Mouse (Mus musculus) adrenal gland, postnatal 10 days (tissue): ENCODE data around the gene Scamp1. TPM values are rescaled to one million over a fixed set of nuclear protein-coding genes. Genes with fewer than 3 reads are reported as not detected.

Experiments
- DNase-seq: peaks from one replicate; pipeline ENCODE4 v3.0.0; 2021; ENCODE audit warnings: mixed read lengths
- total RNA-seq, 2 experiments: library from RNA; stranded (reverse); gene quantifications; 2 replicates each; pipeline ENCODE4 v1.2.3; 2021

The Scamp1 gene
- total RNA-seq, 2 experiments from 2014 or later = 39.2 to 45.3 TPM

DNA sequence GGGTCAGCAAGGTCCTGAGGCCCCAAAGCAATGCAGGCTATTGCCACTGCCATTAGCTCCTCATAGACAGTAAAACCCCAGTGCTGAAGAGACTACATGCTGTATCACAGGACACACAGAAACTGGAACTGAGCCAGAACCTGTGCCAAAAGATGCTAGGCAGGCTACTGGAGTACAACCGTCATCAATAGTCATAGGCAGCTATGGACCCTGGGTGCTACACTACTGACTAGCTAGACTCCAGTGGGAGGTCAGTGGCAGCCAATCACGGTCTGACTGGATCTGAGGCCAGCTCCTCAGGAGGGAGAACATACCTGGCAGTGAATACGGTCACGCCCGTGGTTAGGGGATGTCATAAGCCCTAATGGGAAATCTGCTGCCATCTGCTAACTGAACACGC, 14.4 kb downstream of the Scamp1 start:
- no peak for DNase-seq

DNA sequence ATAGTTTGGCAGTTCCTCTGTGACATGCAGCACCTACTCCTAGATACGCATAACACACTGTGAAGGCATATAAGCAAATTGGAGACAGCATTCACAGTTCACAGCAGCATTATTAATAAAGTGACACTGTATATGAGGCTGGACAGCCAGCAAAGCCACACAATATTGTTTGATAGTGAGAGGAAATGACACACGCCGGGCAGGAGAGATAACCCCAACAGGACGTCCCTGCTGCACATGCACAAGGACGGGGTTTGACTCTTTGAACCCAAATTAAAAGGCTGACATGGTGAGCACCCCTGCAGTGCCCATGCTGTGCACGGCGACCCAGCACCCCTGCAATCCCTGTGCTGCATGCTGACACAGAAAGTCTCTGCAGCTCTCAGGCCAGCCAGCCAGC, 17.5 kb downstream of the Scamp1 start:
- no peak for DNase-seq

DNA sequence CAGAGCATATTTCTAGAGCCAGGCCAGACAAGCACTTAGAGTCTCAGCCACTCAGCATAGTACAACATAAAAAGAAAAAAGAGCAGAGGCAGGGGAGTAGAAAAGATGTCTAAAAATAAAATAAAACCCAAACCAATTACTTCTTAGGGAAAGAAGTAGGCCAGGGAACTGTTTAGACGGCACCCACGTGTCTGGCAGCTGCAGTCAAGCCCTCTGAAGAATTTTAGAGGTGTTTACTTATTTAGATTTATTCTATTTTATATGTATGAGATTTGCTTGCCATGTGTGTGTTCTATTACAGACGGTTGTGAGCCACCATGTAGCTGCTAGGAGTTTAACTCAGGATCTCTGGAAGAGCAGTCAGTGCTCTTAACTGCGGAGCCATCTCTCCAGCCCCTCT, 18.5 kb downstream of the Scamp1 start:
- no peak for DNase-seq

DNA sequence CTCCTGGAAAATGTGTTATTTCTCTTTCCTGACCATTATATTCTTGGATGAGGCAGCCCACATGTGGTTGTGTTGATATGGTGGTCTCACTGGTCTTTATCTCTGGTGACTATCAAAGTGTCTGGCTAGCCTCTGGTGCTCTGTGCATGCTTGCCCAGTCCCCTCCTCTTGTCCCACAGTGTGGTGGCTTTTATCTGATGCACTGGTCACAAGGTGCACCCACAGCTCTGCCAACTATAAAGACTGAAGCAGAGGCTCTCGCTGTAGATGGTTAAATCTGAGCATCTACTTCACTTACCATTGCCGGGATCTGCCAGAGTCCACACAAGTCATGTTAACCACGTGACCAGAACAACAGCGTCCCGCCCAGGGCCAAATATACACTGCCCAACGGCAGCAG, 19.1 kb downstream of the Scamp1 start:
- DNase-seq = no peak

DNA sequence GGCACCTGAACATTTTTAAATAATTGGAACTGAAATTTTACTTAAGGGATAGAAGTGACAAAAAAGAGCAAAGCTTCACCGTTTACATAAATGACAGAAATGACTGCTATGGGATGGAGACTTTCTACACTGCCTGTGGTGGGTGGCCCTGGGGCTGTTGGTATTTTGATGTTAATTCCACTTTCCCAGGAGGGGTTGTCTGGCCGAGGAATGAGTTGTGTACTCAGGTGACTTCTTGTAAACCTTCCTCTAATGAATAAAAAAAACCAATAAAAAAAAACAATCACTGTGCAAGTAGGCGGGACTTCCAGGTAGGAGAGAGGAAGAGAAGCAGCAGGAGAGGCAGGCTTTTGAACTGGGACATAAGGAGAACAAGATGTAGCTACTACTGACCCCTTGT, 20.4 kb downstream of the Scamp1 start:
- DNase-seq = no peak

DNA sequence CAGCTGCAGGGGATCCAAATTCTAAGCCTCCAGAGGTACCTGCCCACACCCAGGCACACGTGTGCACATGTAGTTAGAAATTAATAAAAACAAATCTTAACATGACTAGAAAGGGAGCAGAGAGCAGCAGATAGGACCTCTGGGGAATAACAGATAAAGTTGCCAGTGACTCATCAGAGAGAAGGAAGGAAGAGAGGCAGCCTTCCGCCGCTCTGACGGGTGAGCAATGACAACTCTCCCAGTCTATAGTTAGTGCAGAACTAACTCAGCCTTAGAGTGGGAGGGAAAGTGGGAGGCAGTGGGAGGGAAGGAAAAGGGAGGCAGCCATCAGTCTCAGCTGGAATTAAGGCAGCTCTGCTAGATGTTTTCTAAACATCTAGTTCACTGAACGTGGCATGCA, 21.7 kb downstream of the Scamp1 start:
- peak; percentile 18 for DNase-seq

DNA sequence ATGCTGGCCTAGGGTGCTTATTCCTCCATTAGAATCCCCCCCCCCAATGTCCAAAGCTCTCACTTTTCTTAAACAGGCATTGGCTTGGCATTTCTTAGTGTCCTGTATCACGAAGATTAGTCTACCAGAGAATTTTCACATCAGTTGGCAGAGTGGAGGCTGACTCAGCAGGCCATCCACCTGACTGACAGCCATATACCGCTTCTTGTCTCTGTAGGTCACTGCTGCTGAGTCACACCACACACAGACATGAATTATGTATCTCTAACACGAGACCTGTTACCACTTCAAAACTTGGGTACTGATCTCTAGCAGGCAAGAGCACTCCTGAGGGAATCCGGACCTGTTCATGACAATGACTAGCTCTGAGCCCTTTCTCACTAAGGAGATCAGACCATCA, 23.1 kb downstream of the Scamp1 start:
- DNase-seq = peak; percentile 65

DNA sequence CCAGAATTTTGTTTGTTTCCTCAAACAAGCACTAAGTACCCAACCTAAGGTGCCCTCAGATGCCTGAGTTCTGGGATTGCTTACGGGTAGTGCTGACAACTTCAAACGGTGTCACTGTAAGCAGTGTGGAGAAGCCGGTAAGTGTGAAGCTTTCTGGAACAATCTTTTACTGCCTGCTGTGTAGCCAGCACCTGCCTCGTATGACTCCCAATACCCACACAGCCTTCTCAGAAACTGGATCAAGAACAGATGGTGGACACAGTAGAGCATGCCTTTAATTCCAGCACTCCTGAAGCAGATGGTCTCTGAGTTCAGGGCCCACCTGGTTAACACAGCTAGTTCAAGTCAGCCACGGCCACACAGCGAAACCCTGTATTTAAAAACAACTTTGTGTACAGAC, 24.0 kb downstream of the Scamp1 start:
- no peak for DNase-seq

DNA sequence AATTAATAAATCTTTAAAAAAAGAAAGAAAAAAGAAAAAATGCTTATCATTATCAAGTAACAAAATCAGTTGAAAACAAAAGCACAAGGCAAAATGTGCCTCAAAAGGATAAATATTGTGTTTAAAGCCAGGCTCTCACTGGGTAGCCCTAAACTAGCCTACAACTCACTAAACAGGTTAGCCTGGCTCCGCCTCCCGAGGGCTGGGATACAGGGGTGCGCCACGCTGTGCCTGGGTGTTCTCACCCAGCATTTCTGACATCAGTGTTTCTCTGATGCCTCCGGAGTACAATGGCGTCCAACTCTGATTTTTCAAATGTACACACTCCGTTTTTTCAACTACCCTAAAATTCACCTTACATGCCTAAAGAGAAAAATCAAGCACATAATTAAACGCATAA, 24.7 kb downstream of the Scamp1 start:
- no peak for DNase-seq

DNA sequence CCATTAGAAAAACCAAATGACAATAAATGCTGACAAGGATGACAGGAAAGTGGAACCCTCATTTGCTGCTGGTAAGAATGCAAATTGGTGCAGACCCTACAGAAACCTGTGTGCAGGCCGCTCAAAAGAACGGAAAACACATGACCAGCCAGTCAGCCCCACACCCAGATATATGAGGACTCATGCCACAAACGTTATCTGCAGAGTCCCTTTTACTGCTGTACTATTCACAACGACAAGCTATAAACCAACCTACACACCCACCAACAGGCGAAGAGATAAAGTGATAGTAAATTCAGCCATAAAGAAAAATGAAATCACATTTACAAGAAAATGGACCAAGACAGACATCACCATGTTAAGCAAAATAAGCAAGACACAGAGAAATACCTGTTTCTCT, 26.4 kb downstream of the Scamp1 start:
- no peak for DNase-seq

DNA sequence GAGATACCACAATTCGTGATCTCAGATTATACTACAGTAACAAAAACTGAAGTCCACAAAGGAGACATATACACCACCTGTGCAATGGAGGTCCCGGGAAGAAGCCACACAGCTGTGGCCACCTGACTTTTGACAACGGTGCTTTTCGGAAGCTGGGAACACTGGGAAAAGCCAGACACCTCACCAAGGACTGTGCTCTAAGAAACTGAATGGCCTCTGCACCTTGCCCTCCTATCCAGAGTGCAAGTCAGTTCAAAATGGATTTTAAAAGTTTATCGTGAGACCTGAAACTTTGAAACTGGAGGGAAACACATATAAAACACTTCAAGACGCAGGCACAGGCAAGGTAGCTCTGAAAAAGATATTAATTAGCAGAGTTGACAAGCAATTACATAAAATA, 27.1 kb downstream of the Scamp1 start:
- DNase-seq = no peak

DNA sequence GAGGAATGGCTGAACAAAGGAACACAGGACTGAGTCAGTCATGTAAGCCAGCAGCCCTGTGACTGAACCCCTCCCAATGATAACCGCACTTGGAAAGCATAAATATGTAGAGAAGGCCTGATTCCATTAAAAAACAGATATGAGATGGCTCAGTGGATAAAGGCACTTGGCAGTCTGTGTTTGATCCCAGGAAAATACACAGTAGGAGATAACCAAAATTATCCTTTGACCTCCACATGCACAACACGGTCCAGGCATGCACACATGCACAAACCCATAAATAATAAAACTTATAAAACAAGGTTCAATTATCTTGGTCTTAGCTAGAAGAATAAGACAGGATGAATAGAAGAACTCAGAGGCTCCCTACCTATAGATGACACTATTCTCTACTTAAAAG, 27.9 kb downstream of the Scamp1 start:
- DNase-seq = no peak

DNA sequence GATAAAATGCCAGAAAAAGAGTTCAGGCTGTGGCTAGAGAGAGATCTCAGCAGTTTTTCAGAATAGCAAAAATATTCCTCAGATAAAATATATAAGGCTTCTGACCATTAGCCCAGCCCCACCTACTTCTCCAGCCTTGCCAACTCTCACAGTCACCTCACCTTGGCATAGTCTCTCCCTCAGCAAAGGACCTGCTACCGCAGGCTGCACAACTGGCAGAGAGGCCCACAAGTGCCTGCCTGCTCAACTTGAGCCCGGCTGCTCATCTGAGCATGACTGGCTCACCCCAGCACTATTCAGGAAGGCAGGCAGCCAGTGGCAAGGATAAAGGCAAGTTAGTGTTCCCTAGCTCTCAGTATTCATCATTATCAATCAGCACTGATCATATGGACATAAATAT, 30.5 kb downstream of the Scamp1 start:
- no peak for DNase-seq

DNA sequence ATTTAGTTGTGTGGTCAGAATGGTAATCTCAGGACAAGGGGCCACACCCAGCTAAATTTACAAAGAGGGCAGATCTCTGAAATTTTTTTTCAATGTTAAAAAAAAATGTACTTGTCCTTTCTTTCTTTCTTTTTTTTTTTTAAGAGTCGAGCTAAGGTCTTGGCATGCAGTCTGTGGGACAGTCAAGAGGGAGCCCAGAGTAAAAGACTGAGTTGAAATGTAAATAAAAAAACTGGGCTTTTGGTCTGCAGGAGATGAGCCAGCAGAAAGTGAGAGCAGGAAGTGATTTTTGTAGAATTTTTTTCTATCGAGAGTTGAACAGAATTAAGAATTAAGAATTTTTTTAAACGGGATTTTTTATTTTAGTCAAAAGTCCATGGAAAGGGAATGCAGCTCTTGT, 31.4 kb downstream of the Scamp1 start:
- DNase-seq = no peak

DNA sequence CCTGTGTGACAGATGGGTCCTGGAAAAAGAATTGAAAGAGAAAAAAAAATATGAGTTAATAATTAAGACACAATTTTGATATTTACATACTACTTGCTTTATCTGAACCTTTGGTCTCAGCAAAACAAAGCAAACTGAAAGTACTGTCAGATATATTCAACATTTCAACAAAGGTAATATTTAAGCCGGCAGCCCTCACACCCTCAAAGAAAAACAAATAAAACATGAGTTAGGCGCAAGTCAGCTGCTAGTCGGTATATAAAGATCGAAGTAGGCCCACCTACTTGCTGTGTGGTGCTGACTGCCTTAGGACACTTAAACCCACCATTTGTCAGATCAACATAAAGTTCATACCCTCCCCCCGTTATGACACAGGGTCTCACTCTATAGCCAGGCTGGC, 32.6 kb downstream of the Scamp1 start:
- no peak for DNase-seq

DNA sequence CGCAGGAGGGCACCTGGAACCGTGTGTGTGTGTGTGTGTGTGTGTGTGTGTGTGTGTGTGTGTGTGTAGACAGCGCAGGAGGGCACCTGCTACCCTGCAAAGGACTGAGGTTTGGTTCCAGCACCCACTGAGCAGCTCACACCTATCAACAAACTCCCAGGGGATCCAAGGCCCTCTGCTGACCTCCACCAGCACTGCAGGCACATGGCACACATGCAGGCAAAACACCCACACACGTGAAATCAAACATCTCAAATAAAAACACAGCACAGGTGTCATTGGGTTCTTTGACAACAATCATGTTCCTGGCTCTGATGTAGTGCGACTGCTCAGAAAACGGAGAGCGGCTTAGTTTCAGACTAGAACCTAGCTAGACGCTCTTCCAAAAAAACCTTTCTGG, 34.9 kb downstream of the Scamp1 start:
- no peak for DNase-seq

DNA sequence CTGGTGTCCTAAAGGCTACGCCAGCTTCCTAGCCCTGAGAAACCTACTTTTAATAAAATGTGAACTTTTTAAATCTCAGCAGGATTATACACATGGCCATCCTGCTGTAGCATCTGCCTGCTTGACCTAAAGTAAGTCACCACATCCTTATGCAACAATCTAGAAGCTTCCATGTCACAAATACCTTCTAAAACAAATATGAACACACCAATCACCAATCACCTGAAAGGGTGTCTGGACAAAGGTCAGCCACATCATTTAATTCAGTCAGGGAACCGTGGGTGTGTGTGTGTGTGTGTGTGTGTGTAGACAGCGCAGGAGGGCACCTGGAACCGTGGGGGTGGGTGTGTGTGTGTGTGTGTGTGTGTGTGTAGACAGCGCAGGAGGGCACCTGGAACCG, 35.5 kb downstream of the Scamp1 start:
- DNase-seq = no peak

DNA sequence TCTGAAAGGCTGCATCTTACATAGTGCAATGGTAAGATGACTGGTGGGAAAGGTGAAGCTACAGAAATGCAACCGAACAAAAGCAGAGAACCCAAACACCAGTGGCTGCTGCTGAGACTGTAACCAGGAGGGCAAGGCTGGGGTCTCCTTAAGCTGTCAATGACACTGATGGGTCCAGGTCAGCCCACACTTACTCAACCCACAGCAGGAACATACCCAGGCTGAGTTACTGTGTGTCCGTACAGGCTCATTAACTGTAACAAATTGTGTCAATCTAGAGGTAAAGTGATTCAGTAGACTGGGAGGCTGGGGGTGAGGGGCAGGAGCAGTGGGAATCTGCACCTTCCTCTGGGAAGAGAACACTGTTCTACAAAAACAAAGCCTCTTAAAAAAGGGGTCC, 42.8 kb downstream of the Scamp1 start:
- DNase-seq = no peak

DNA sequence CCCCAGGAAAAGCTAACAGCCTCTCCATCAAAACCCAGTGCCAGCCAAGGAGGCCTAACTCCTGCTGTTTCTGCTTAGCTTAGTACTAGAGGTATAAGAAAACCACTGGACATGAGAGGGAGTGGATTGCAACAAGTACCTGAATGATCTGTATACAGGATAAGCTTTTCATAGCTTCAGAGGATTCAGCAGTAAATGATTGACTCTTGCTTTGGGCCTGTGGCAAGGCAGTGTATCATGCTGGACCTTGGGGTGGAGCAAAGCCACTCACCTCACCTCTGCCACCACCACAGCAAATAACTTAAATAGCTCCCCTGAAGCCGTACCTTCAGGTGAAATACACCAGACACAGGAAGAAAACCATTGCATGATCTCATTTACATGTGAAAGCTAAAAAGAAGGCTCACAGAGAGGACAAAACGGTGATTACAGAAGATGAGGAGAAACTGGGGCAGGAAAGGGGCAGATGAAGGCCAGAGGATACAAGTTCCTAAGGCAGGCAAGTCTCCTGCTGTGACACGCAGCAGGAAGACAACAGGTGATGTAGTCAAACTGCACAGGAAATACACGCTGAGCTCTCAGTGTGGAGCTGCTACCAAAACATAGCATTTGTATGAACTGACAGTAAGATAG, 43.6 kb downstream of the Scamp1 start:
- DNase-seq = no peak

DNA sequence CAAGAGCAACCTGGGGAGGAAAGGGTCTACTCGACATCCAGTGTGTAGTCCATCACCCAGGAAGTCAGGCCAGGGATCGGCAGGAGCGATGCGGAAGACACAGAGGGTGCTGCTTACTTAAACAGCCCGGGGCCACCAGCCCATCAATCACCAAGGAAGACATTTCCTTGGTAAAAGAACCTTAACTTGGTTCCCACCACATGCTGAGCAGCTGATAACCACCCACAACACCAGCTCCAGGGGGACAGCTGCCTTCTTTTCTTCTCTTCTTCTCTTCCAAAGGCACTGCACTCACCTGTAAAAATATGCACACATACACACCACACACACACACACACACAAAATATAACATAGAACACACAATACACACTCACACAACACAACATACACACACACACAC, 44.8 kb downstream of the Scamp1 start:
- no peak for DNase-seq

DNA sequence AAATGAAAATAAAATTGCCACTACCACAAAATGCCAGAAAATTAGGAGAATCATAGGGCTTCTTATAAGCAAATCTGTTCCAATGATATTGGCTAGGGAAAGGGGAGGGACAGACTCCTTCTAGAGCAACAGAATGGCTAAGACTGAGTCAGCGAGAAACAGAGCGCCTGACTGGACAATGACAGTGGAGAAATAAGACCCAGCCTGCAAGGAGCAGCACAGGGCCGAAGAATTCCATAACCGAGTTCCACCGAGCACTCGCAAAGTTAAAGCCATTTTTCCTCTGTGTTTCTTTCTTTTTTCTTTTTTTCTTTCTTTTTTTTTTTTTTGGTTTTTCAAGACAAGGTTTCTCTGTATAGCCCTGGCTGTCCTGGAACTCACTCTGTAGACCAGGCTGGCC, 45.5 kb downstream of the Scamp1 start:
- peak; percentile 21 for DNase-seq

DNA sequence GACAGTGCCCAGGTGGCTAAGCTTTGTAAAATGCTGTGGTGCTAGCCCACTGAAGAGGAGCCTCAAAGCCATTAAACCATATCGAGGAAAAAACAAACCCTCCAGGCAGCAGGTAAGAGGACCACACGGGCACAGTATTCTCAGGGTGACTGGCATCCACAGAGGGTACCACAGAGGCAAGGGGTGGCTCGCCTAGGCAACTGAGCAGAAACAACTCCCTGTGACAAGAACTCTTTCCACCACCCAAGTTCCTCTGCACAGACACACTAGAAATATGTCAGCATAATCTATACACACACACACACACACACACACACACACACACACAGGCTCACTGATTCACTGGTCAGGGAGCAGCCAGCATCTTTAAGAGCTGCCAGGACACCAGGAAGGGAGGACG, 46.2 kb downstream of the Scamp1 start:
- DNase-seq = no peak

DNA sequence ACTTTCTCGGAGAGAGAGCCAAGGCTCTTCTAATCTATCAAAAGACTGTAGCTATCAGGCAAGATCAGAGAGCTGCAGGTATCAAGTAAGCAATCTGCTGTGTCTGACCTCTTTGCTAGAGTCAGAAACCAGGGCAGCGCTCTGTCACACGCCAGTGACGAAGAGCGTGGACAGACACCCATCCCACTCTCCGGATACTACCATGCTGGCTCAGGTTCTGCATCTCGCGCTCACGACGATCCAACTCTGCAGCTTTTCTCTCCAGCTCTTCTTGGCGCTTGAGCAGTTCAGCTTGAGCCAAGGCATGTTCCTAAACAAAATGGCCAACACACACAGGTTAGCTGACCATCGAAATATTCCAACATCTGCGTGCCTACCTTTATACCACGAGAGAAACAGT, 53.8 kb downstream of the Scamp1 start:
- no peak for DNase-seq

DNA sequence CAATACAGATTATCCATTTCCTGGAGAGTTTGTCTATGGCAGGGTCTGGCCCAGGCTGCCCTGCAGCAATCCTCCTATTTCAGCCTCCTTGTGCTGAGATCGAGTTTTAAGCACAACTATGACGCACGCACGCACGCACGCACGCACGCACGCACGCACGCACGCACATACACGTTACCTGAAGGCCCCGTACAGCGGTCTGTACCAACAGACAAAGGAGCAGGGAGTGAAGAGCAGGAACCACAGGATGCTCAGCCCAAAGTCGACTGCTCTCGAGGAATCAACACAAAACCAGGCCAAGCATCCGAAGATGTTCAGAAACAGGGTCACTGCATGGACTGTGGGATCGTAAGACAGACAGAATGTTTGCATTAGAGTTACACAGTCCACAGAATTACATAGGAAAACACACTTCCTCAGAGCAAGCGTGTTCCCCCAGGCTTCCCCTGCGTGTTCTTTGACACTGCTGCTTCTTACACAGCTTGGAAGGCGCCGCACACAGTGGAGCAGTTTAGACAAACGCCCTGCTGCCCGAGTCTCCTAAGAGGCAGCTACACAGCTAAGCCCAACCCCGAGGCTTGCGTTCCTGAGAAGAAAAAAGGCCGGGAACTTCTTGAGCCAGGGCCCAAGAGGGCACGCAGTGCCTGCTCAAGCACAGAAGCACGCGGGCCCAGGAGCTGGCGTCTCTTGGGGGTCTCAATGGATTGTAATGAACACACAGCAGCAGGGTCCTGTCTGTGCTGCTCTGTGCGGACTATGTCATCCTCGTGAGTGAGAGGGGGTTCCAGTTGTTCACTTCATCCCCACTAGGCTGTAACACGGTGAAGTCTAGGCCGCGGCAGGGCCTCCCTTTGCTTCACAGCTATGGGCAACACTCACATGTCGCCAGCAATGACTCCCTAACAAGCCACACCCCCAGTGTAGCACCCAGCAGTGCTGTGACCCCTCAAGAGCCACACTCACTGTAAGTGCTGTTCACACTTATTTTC, 60.6 kb downstream of the Scamp1 start:
- DNase-seq = no peak
